Mouse (Mus musculus) E14TG2a.4 (cell line): Measurements from ENCODE around the gene Hspg2.
"Not testable (repeated sequence)": the region's sequence is repeated elsewhere in the genome, so short reads cannot be mapped to it uniquely, and the experiment has no call there.

Experiments
- H3K27me3 ChIP-seq: 2 replicates; pipeline ENCODE4 v1.6.1; 2014; ENCODE audit warnings: low read length, control low read depth; ENCODE audit not compliant: insufficient read depth
- H3K36me3 ChIP-seq: 2 replicates; pipeline ENCODE4 v1.6.1; 2014; ENCODE audit warnings: low read length, control low read depth; ENCODE audit not compliant: insufficient read depth
- H3K4me1 ChIP-seq: replicated peaks from 2 replicates; pipeline ENCODE4 v1.6.1; 2014; ENCODE audit warnings: low read depth, low read length, control low read depth
- H3K4me3 ChIP-seq: replicated peaks from 2 replicates; pipeline ENCODE4 v1.5.1; 2014; ENCODE audit warnings: mild to moderate bottlenecking, low read length
- H3K9me3 ChIP-seq: 2 replicates; pipeline ENCODE4 v1.6.1; 2014; ENCODE audit warnings: low read length, control low read depth
- CTCF ChIP-seq: conservative IDR thresholded peaks from 2 replicates; pipeline ENCODE4 v1.5.1; 2014; ENCODE audit warnings: low read length
- NANOG ChIP-seq: IDR thresholded peaks from 2 replicates; pipeline ENCODE4 v1.6.1; 2014; ENCODE audit warnings: borderline replicate concordance, low read length, mixed read lengths
- POU5F1 ChIP-seq: IDR thresholded peaks from 2 replicates; pipeline ENCODE4 v1.6.1; 2014; ENCODE audit warnings: low read length, borderline replicate concordance

Hspg2 gene

DNA sequence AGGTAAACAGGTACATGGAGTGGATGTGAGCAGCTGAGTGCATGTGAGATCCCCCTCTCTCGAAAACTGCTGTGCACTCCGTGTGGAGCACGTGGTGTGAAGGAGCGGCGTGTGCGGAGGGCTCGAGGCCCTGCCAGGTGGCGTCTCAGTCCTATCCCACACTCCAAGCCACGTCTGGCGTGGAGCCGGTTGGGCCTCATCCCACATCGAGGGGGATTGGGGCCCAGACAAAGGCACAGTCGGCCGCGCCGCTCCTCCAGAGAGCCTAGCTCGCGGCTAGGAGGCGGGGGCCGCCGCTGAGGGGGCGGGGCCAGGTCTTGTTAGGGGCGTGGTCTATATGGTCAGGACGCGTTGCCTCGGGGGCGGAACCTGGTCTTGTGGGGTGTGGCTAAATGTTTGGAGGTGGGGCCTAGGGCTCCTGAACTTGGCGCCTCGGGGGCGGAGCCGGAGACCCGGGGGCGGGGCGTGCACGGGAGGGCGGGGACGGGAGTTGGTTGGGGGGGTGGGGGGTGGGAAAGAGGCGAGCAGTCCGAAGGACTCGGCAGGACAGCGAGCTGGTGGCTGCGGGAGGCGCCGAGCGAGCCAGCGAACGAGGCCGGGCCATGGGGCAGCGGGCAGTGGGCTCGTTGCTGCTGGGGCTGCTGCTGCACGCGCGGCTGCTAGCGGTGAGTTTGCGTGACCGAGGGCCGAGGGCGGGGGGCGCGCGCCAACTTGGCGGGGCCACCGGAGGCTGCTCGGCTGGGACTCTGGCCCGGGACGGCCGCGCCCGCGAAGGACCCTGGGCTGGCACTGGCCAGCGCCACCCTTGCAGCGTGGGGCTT lies at the start of gene Hspg2:
Hspg2 (plus strand) TSS at position 510 of the 821 bp plus-strand sequence.
- Histone ChIP-seq H3K36me3 (peaks cover 10% of the 10 kb centered on the region), H3K27me3 (peaks cover 3% of the 10 kb centered on the region), H3K4me1 (peaks cover 84% of the 10 kb centered on the region), H3K4me3 (peak within 1 kb of the TSS; percentile 95), H3K9me3 (no peaks in the 10 kb centered on the region)
- no peak for TF ChIP-seq CTCF
- TF ChIP-seq NANOG, result no peak

DNA sequence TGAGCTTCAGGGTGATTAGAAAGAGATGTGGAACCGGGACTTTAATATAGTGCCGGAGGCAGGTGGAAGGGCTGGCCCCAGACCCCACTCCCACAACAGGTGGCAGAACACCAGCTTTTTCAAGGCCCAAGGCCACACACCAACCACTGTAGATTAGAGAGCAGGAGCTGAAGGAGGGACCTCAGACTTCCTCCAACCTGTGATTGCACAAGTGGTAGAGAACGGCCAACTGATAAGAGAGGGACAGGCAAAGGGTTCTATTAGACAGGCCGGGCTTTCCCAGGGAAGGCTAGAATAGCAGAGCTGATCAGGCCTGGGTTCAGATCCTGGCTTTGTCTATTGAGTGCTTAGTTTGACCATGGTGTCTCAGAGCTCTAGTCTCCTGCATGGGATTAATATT lies 38.1 kb upstream of the Hspg2 start, which contains the start of gene Cela3b:
Cela3b (minus strand) TSS at position 39 of the 400 bp plus-strand sequence.
- H3K4me1 ChIP-seq, result no peaks in the 10 kb centered on the region
- TF ChIP-seq POU5F1 (no peak), CTCF (no peak), NANOG (no peak)
- no peaks in the 10 kb centered on the region for H3K9me3 ChIP-seq
- H3K36me3 ChIP-seq, result no peaks in the 10 kb centered on the region
- H3K27me3 ChIP-seq, result peaks cover 13% of the 10 kb centered on the region; the same call in 1 of the 2 replicates
- H3K4me3 ChIP-seq, result no peak within 1 kb of the TSS

DNA sequence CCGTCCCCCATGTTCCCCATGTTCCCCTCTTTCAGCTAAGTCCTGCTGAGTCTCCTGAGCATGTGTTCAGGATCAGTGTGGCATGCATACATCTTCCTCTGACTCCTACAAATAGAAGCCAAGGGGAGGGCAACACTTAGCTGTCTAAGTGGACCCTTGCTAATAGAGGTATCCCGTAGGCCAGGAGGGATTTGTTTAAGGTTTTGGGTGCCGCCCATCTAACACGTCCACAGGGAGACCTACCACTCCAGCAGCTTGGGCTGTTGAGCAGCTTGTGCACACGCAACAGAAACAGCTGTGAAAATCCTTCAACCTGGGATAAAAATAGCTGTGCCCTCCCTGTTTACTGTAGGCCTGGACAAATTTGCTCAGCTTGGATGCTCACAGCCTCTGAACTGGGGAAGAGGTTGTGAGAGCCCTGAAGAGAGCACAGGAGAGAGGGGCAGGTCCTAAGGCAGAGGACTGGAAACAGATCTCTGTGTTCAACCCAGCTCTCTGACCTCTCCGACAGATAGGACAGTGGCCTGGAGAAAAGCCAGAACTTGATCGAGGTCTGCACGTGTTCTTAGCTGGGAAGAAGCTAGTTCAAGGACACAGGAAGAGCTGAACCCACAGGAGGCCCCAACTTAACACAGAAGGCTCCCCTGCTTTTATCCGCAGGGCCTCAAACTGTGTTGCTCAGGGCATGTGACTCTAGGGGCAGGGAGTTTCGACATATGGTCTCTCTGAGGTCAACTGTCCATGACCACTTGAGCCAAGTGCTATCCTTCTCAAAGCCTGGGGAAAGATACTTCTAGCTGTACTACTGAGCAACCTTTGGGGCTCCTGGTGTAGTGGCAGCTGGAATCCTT lies 35.6 kb upstream of the Hspg2 start:
- H3K27me3 ChIP-seq, result peaks cover 13% of the 10 kb centered on the region; the same call in 1 of the 2 replicates
- not testable (repeated sequence) for H3K4me3 ChIP-seq, H3K4me1 ChIP-seq, H3K9me3 ChIP-seq, H3K36me3 ChIP-seq

DNA sequence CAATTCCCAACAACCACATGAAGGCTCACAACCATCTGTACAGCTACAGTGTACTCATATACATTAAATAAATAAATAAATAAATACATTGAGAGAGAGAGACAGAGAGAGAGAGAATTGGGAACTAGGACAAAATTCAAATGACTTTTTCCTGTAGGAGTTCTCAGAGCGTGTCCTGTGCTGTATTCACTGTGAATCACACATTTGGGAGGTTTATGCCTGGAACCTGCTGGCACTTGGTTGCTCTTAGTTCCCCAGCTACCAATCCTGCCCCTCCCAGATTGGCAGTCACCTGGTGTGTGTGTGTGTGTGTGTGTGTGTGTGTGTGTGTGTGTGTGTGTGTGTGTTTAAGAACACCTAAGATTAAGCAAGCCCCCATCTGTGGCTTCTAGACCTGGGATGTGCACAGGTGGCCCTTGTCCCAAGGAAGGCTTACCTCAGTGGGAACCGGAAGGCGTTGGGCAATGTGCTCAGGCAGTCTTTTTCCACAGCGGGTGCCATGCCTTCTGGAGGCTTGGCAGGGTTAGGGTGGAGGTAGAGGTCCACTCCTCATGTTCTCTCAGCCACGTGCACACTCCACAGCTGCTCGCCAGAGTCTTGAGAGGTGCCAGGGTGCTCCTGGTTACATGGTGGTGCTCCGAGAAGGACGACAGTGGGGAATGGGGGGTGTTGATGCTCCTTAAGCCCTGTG lies 31.4 kb upstream of the Hspg2 start:
- Histone ChIP-seq H3K4me1 (peaks cover 13% of the 10 kb centered on the region), H3K36me3 (no peaks in the 10 kb centered on the region), H3K9me3 (no peaks in the 10 kb centered on the region), H3K27me3 (no peaks in the 10 kb centered on the region; the same call in 1 of the 2 replicates), H3K4me3 (no peak overlapping the region)
- TF ChIP-seq CTCF (no peak), POU5F1 (no peak)

- Histone ChIP-seq H3K9me3 (no peaks in the 10 kb centered on the region), H3K4me3 (no peak overlapping the region), H3K4me1 (peaks cover 15% of the 10 kb centered on the region), H3K36me3 (no peaks in the 10 kb centered on the region), H3K27me3 (no peaks in the 10 kb centered on the region; the same call in 1 of the 2 replicates)
- TF ChIP-seq POU5F1, result no peak
These were observed 29.7 kb upstream of the Hspg2 start for GRCm38 (mm10) chr4:137438842-137439241.

DNA sequence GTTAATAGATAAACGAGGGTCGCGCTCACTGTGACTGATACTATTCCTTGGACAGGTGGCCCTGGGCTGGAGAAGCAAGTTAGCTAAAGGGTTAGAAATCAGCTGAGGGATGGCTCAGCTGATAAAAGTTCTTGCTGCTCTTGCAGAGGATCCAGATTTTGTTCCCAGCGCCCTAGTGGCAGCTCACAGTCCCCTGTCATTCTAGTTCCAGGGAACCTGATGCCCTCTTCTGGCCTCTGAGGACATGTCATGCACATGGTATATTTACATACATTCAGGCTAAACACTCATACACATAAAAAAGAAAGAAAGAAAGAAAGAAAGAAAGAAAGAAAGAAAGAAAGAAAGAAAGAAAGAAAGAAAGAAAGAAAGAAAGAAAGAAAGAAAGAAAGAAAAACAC lies 27.2 kb upstream of the Hspg2 start:
- Histone ChIP-seq H3K4me1 (peaks cover 21% of the 10 kb centered on the region), H3K36me3 (no peaks in the 10 kb centered on the region), H3K9me3 (no peaks in the 10 kb centered on the region), H3K4me3 (no peak overlapping the region), H3K27me3 (no peaks in the 10 kb centered on the region)
- TF ChIP-seq POU5F1 (no peak), CTCF (0 out of 2 replicates have a peak, but pooled peaks have one; percentile 13), NANOG (no peak)

DNA sequence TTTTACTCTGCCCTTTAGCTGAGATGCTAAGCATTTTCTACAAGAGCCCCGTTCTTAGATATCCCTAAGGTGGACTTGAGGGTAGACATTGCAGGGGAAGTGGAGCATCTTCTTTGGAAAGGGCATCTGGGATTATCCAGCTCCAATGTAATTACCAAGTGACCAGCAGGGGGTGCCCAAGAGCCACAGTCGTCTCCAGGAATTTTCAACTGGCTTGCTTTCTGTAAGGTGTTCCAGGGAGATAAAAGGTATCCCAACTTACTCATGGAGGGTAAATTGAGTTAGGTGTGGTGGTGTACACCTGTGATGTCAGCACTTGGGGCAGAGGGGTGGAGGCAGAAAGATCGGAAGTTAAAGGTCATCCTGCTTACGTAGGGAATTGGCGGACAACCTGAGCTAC lies 24.9 kb upstream of the Hspg2 start:
- TF ChIP-seq POU5F1 (no peak), CTCF (peak; percentile 84)
- no peak overlapping the region for H3K4me3 ChIP-seq
- no peaks in the 10 kb centered on the region for H3K27me3 ChIP-seq
- H3K36me3 ChIP-seq, result no peaks in the 10 kb centered on the region
- no peaks in the 10 kb centered on the region for H3K9me3 ChIP-seq
- H3K4me1 ChIP-seq, result peaks cover 31% of the 10 kb centered on the region

- H3K36me3 ChIP-seq, result no peaks in the 10 kb centered on the region
- H3K4me3 ChIP-seq, result no peak overlapping the region
- H3K4me1 ChIP-seq, result peaks cover 46% of the 10 kb centered on the region
- no peaks in the 10 kb centered on the region for H3K9me3 ChIP-seq
- H3K27me3 ChIP-seq, result no peaks in the 10 kb centered on the region
- TF ChIP-seq CTCF (no peak), NANOG (no peak), POU5F1 (no peak)
These were observed 22.7 kb upstream of the Hspg2 start for GRCm38 (mm10) chr4:137445881-137446280.
